Mouse (Mus musculus) urinary bladder, postnatal 4 days (tissue): ENCODE results near the gene Ptprm.

Experiments
- DNase-seq, 2 experiments: peaks; one replicate each; pipeline ENCODE4 v3.0.0; 2021 to 2022; ENCODE audit warnings: low spot score in 2 of 2

The Ptprm gene

DNA sequence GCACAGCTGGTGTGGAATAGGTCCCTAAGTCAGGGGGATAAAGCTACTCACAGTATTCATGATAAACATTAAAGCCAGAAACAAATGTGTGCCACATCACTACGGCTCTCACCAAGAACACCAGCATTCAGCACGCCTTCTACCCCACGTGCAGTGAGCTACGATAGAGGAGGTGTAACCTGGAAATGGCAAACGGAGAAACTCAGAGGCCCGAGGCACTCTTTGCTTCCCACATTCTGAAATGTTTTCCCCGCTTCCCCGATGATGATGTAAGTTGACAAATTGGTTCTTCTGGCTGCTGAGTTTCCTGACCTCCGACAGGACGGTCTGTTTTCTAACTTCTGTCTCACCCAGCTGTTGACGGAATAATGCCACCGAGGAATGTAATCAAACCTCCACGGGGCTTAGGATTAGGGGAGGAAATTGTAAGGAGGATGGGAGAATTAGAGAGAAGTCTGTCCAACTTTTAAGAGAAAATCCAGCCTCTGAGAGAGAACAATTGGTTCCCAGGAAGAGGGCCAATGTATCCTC is 72.6 kb downstream of the Ptprm start:
- peak in 1 of 2 experiments; percentile 49 for DNase-seq

DNA sequence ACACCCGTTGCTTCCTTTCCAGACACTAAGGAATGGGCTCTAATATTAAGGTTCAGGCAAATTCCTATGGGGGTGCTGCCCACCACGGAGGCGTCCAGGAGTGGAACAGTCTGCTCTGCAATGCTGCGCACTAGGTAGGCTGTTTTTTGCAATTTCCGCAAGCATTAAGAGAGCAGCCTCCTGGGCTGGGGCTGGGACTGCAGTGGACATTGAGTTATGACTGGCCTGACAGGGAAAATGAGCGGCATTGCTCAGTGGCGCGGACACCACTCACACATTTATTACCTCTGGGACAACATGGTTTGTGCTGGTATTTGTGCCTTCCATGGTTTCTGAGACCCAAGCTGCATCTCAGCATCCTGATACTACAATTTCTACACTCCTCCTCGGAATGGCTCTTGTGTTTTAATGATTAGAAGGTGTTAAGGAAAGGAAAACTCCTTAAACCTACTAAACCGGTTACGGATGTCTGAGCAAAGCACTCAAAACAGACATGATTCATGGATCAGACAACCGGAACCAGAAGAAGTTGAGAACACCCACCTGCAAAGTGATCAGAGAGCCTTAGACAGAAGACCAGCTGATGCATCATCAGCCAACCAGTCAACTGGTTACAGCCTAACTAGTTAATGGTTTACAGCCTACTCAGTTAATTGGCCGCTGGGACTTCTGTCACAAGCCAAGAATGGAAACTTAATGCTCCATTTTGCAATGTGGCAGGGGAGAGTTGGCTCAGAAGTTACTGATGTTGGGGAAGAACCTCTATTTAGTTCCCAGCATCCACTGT is 76.9 kb downstream of the Ptprm start:
- DNase-seq = peak in 1 of 2 experiments; percentile 50

DNA sequence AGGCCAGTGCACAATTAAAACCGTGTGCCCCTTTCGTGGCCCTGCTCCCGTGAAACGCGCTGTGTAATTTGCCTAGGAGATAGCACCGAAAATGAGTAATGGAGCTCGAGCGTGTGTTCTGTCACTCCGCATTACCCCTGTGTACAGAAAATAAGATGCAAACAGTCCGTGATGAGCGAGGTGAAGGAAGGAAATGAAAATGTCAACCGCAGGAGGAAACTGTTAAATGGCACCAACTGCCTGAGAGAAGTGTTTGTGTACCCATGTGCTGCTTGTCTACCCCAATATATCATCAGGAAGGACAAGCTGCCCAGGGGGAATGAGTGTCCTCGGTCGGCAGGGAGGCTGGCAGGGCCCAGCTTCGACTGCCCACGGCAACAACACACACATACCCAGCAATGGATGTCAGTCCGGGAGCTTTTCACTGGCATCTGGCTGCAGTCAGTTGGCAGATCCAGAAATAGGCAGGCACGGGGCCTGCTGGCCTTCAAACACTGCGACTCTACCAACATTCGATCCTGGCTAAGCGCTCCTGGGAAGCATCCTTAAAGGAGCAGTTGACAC is 79.6 kb downstream of the Ptprm start:
- peak in 1 of 2 experiments; percentile 55 for DNase-seq

DNA sequence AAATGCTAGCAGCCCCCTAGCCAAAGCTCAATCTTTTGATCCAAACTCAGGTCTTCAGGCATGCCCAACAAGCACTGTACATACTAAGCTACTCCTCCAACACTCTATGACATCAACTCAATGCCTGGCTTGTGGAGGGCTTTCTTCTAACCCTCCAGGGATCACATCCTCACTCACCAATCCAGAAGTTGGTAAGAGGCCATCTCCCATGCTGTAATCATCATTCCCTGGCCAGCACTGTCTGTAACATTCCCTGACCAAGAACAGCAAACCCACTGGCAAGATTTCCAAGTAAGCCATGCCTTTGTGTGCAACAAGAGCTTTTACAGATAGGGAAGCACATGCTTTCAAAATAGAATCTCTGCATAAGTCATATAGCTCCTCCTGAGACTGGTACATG is 81.3 kb downstream of the Ptprm start:
- no peak for DNase-seq

DNA sequence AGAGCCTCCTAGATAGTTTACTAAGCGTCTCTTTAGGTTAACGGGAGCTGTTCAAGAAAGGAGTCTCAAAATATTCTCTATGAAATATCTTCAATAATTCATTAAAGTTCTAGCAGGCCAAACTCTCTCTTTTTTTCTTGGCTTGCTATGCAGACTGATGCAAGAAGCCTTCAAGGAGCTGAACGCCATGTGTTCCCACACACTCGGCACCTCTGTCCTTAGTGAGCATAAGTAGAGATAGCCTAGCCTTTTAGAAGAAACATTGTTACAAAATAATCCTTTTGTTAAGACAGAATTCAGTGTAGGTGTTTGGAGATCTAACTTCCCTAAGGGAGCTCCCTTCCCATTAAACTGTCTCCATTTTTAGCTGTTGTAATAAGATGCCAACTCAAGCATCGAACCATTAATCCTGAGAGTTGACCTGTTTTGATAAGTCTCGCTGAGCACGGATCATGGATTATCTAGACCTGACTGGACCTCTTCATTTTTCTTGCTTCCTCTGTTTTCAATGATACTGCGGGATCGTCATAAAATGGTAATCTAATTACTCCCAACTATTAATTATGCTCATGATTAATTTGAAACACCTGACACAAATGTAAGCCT is 85.7 kb downstream of the Ptprm start:
- DNase-seq = no peak

DNA sequence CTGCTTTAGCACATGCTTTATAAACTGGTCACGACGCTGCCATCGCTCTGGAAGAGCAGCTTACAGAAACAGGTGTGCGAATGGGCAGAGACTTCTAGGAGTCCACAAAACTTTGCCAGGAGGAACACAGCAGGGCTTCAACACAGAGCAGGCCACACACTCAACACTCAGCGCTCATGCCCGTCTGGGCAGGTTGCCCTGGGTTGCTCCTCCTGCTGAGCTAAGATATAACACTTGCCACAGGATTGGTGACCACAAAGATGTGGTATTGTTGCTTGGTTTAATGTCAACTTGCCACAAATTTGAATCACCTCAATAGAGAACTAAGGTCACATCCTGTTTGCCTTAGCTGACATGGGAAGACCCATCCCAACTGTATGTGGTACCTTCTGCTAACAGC is 88.0 kb downstream of the Ptprm start:
- no peak for DNase-seq

DNA sequence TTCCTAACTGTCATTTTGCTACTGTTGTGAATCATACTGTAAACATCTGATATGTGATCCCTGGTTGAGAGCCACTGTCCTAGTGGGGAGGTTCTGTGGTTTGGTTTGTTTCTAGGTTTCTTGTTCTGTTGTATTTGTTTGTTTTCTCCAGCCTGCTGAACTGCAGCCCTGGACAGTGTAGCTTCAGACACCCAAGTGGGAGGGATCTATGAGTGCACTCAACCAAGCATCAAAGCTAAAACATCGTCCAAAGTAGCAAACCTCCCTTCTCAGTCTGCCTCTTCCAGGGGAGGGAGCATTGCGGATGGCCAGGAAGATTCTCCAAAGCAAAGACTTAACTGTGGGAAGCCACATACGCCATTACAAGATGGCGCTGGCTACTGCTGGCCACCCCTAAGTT is 88.7 kb downstream of the Ptprm start:
- DNase-seq = no peak

DNA sequence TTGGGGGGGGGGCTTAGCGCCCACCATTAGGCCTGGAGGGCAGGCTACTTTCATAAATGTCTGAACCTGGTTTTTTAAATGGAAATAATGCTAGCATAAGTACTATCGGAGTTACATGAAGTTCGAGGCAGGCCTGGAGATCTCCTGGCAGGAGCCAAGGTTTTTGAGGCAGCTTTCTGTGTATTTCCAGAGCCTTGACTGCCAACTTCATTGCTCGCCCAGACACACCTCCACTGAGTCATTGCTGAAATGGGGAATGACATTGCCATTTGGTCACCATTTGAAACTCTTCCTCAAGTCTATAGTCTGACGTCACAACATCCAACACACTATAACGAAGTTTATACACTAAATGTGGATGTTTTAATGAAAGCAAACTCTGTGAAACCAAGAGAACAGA is 89.5 kb downstream of the Ptprm start:
- no peak for DNase-seq

DNA sequence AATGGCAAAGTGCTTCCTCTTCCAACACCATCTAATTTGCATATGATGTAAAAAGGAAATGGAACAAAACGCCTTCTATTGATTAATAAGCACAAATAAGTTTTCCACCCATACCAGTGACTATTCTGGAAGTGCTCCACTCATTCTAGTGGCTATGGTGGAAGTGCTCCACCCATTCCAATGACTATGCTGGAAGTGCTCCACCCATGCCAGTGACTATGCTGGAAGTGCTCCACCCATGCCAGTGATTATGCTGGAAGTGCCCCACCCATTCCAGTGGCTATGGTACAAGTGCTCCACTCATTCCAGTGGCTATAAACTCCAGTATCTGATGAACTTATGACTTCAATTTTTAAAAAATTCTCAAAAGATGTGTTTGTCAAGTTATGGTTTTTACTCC is 91.2 kb downstream of the Ptprm start:
- DNase-seq = no peak

DNA sequence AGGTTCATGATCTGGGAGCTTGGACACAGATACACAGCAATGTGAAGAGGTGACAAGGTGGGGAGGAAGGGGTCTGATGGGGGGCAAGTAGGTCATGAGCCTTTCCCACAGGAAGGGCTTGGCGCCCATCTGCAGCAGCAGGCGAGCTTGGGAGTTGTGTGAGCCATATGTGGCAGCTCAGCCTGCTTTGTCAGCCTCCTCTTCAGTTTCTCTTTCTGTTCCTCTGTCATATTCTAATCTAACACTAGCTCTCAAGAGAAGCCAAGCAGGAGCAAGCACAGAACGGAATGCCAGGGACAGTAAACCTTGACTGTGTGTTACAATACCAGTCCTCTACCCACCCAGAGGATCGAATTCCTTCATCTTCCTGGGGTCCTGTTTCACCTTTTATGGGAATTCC is 94.2 kb downstream of the Ptprm start:
- no peak for DNase-seq

DNA sequence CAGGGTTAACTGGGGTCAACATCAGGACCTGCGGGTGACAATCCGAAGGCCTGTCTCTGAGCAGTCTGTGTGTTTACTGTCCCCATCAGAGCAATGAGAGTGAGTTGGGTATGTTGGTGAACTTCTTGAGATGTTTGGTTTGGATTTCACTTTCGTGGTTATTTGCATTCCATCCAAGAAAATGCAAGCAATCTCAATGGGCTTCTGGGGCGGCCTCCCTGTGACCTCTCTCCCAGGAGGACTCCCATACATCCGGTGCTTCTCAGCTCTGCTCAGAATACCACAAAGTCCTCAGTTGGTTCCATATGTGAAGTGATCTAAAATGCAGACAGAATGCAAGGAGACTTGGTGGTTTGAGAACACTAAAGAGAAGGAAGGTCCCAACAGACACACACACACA is 96.5 kb downstream of the Ptprm start:
- no peak for DNase-seq

DNA sequence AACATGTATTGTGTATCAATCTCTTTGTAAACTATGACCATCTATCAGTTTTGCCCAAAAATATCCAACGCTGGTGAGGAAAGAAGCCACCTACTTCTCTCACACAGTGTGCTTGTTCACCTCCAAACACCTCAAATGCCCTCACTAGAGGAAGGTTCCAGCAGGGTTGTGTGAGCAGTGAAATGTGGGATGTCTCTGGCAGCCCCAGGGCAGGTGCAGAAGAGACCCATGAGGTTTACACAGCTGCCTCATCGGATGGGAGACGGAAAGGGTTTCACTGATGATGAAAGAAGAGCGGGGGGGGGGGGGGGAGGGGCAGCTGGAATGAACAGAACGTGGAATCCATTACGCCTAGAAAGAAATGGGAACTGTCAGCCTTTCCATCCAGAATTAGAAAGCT is 98.1 kb downstream of the Ptprm start:
- no peak for DNase-seq

DNA sequence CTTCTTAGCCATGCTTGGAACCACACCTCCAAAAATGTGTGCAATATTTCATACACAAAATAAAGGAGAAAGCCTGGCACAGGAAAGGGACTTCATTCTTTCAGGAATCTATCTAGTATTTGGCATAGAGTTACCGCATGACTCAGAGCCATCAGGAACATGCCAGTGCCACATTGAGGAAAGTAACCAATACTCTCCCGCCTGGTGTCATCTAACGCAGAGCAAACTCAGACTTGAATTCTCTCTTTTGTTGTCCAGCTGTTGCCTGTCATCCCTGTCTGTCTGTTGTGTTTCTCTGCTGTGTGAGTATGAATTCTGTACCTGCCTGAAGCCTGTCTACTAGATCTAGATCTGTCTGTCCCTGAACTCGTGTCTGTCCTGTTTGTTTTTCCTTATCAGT is 100.8 kb downstream of the Ptprm start:
- DNase-seq = no peak

DNA sequence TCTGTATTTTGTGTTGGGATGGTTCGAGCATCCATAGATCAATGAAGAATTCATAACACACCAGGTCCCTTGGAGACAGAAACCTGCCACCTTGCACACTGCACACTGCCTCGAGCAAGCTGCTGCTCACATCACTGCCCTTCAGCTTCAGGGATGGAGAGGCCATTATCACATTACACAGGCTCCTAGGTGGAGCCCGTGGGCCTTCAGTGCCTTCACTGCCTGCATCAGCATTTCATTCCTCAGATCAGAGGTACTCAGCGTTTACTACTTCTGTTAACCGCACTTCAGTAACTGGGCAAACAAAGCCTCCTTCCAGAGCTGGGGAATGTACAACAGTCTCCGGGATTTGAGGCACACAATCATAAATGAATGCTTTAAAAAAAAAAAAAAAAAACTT is 101.3 kb downstream of the Ptprm start:
- DNase-seq = no peak

DNA sequence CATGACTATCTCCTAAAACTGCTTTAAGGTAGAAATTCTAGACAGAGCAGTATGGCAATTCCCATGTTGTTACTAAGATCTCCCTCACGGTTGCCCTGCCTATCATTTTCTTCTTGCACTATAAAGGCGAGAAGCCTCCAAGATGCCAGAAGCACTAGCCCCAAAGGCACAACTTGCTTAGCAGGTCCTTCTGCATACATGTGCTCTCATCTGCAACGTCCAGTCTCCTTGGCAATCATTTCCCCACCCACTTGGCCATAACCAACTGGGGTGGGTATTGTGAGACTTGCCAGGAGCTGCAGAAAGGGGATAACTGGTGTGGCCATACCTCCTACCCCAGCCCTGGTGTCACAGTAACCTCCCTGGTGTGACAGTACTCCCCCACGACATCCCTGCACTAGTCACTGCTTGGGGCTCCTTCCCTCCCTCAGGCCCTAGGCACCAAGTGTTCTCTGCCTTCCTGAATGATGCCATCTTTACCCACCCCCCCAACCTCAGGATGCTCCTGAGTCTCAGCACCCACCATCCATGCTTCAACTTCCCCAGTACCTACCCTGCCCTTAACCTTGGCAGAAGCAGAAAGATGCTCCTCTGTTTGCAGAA is 108.9 kb downstream of the Ptprm start:
- DNase-seq = no peak

DNA sequence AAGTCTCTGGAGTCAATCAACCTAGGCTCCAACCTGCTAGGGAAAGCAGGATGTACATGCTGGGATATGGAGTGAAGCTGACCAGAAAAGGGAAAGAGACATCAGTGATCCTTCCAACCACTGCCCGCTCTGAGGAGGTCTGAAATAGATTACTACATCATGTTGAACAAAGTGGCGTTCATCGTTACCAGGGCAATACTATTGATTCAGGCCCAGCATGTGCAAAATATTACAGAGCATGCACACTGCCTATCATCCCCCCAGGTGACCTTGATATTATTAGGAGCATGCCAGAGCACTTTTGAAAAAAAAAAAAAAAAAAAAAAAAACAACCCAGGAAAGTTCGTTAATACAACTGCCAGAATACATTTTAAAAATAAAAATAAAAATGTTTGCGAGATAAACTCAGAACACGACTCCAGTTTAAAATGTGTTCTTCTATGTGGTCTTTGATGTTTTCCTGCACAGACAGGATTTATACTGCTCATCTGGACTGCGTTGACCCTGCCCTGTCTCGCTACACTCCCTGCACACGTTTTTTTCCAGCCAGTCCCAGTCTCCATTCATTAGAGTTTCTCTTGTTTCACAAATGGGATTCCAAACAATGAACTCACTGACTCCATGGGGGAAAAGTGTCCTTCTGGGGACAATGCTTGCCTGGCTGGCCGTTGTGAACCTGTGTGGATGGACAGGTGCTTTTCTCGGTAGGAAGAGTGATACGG is 111.3 kb downstream of the Ptprm start:
- DNase-seq = no peak

DNA sequence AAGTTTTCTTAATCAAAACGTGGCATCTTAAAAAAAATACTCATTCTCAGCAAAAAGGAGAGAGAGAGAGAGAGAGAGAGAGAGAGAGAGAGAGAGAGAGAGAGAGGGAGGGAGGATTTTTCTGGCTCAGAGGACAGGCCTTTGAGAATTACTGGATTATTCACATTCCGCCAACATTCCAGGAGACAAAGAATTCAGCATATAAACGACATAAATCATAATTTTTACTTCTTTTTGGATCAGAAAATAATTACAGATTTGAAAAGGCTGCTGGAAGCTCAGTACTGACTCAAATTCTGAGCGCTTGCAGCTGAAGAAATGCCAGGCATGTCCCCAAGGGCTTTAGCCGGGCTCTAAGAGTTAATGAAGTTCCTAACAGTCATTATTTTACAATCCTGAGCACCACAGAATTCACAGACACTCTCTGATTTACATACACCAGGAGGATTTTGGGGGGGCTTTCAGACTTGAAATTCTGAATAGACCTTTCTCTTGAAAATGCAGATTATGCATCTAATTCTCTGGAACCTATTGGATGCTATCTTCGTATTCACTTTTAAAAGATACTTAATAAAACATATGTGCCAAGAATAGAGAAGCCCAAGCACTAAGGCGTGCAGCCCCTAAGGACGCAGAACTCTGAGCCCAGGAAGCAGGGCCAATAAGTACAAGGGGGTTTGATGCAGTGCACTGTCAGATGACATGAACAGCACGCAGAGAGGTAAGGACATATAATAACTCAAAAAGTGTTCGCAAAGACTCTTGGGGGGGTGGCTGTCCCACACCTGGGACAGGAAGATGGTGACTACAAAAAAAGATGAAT is 112.1 kb downstream of the Ptprm start:
- no peak for DNase-seq

DNA sequence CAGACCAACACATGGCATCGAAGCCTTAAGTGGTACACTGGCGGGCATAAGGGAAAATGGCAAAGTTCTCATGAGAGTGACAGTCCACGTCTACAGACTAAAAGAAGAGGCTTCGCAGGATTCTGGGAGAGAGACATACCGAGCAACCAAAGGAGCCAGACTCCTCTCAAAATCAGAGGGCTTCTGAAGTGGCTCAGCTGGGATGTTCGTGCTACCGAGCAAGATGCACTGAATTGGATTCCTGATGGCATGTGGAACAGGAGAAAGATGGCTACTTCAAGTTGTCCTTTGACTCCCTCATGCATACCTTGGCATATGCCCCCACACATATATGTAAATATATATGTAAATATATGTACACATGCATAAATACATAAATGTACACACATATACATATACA is 115.4 kb downstream of the Ptprm start:
- no peak for DNase-seq

DNA sequence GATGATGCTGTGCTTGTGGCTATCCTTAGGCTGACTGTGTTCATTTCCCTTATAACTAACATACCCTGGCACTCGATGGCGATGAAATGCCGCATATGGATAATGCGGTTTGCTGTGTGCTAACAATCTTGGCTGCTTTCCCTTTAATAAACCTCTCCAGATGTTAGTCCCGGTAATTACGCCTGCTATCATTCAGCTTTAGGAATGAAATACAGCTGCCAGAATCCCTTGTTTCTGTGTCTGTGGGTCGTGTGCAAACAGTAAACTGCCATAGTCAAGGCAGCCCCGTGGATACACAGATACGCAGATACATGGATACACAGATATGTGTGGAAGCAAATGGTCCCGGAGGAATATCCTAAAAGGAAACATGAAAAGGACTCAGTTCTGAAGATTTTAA is 116.8 kb downstream of the Ptprm start:
- no peak for DNase-seq

DNA sequence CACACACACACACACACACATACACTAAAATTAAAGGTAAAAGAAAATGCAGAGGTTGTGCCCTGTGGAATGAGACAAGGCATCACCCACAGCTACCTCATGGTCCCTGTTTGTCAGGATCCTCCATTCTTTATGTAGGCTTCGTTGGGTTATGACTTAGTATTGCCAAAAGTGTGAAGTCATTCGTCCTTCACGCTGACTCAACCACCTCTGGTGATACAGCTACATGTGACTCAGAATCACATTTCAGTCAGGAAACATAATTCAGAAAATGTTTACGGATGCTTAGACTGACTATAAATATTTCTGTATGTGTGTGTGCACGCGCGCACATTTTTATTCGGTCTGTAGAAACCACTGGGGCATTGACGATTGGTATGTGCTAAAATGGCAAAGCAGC is 121.2 kb downstream of the Ptprm start:
- no peak for DNase-seq

DNA sequence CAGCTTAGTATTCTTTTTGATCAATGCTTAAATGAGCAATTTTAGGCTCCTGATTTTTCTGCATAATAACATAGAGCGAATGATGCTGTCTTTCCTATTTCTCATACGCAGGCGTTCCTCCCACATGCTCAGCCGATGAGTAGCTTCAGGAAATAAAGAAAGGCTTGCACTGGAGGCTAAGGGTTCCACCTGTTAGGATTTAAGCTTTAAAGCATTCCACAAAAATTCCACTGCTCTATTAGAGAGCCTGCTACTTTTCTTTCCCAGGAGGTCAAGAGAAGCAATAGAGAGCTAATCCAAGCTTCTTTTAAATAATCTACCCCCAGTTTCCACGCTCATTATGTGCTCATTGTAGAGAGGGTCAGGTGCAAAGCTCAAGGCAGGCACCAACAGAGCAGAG is 127.3 kb downstream of the Ptprm start:
- no peak for DNase-seq
